Mouse (Mus musculus) lung, embryonic 15.5 days (tissue): Measurements from ENCODE around the gene Rhpn2. TPM values are rescaled to one million over a fixed set of nuclear protein-coding genes. Genes with fewer than 3 reads are reported as not detected.

Experiments used
- ATAC-seq: fragments of 200-750 bp; cut with Nextera tagmentation; 2 replicates; pipeline ENCODE4 v1.8.0; 2017; ENCODE audit warnings: moderate number of reproducible peaks, borderline replicate concordance; ENCODE audit not compliant: low FRiP score, low TSS enrichment; ENCODE audit errors: extremely low read depth
- H3K27ac ChIP-seq: fragments of 300-500 bp; sonication (generic); 2 replicates; pipeline ENCODE4 v1.5.1; 2015; ENCODE audit warnings: moderate library complexity, mild to moderate bottlenecking, inconsistent platforms
- H3K27me3 ChIP-seq: fragments of 300-500 bp; sonication (generic); 2 replicates; pipeline ENCODE4 v1.6.1; 2015; ENCODE audit warnings: inconsistent platforms
- H3K36me3 ChIP-seq: fragments of 300-500 bp; sonication (generic); 2 replicates; pipeline ENCODE4 v1.6.1; 2015; ENCODE audit warnings: inconsistent platforms
- H3K4me1 ChIP-seq: fragments of 300-500 bp; sonication (generic); 2 replicates; pipeline ENCODE4 v1.6.1; 2015; ENCODE audit warnings: inconsistent platforms
- H3K4me2 ChIP-seq: fragments of 300-500 bp; sonication (generic); 2 replicates; pipeline ENCODE4 v1.6.1; 2015; ENCODE audit warnings: inconsistent platforms, mild to moderate bottlenecking, moderate library complexity
- H3K4me3 ChIP-seq: fragments of 300-500 bp; sonication (generic); 2 replicates; pipeline ENCODE4 v1.5.1; 2015; ENCODE audit warnings: mild to moderate bottlenecking, inconsistent platforms
- H3K9ac ChIP-seq: fragments of 300-500 bp; sonication (generic); 2 replicates; pipeline ENCODE4 v1.6.1; 2015; ENCODE audit warnings: inconsistent platforms
- H3K9me3 ChIP-seq: fragments of 300-500 bp; sonication (generic); 2 replicates; pipeline ENCODE4 v1.6.1; 2016; ENCODE audit warnings: inconsistent platforms
- WGBS: fragments of 180-500 bp; shearing (Covaris S2); methylation state at CpG from one replicate; pipeline ENCODE4 v1.1.7; 2015; 5-methylcytosine and 5-hydroxymethylcytosine counted together
- polyA plus RNA-seq: library from polyadenylated mRNA; unstranded; fragments of >200 nt; fragmentation: Nextera tagmentation; extraction: Ambion mirVana; gene quantifications from 2 replicates; pipeline ENCODE4 v1.2.1, GENCODE M21; 2015

Gene Rhpn2
- polyA plus RNA-seq, 1 experiment from 2014 or later, result 5.0 TPM

GRCm38 (mm10) chr7:35374265-35374664, 40.3 kb downstream of the Rhpn2 start:
- no peaks in the 10 kb centered on the region for H3K36me3 ChIP-seq
- no peak overlapping the region for H3K9ac ChIP-seq
- H3K27ac ChIP-seq, result no peak overlapping the region
- no peaks in the 10 kb centered on the region for H3K27me3 ChIP-seq
- 76% methylated on average over 7 of the region's 7 CpGs for WGBS
- H3K4me2 ChIP-seq, result no peak overlapping the region
- no peaks in the 10 kb centered on the region for H3K9me3 ChIP-seq
- H3K4me3 ChIP-seq, result no peak overlapping the region
- ATAC-seq, result no peak
- no peaks in the 10 kb centered on the region for H3K4me1 ChIP-seq

- H3K4me2 ChIP-seq, result no peak overlapping the region
- H3K27ac ChIP-seq, result no peak overlapping the region
- H3K9me3 ChIP-seq, result no peaks in the 10 kb centered on the region
- 79% methylated on average over 9 of the region's 9 CpGs for WGBS
- no peak overlapping the region for H3K9ac ChIP-seq
- ATAC-seq, result no peak
- H3K4me3 ChIP-seq, result no peak overlapping the region
- H3K36me3 ChIP-seq, result no peaks in the 10 kb centered on the region
- no peaks in the 10 kb centered on the region for H3K27me3 ChIP-seq
- H3K4me1 ChIP-seq, result peaks cover 4% of the 10 kb centered on the region
These were observed 42.7 kb downstream of the Rhpn2 start for GRCm38 (mm10) chr7:35376623-35377022.

GRCm38 (mm10) chr7:35379492-35380119, 45.6 kb downstream of the Rhpn2 start:
- no peaks in the 10 kb centered on the region for H3K9me3 ChIP-seq
- H3K9ac ChIP-seq, result no peak overlapping the region
- no peak overlapping the region for H3K27ac ChIP-seq
- WGBS, result 38% methylated on average over 16 of the region's 16 CpGs
- no peaks in the 10 kb centered on the region for H3K36me3 ChIP-seq
- peak; percentile 40; the same call in 1 of the 2 replicates for ATAC-seq
- peaks cover 4% of the 10 kb centered on the region for H3K4me1 ChIP-seq
- peak overlapping the region; percentile 31 for H3K4me2 ChIP-seq
- H3K4me3 ChIP-seq, result no peak overlapping the region
- no peaks in the 10 kb centered on the region for H3K27me3 ChIP-seq

- Histone ChIP-seq H3K4me2 (no peak overlapping the region), H3K4me1 (peaks cover 4% of the 10 kb centered on the region), H3K9me3 (no peaks in the 10 kb centered on the region), H3K36me3 (no peaks in the 10 kb centered on the region), H3K27me3 (no peaks in the 10 kb centered on the region), H3K27ac (no peak overlapping the region), H3K9ac (no peak overlapping the region), H3K4me3 (no peak overlapping the region)
- 78% methylated on average over 8 of the region's 8 CpGs for WGBS
- no peak for ATAC-seq
These were observed 46.4 kb downstream of the Rhpn2 start for GRCm38 (mm10) chr7:35380351-35380750.

GRCm38 (mm10) chr7:35381861-35382260, 47.9 kb downstream of the Rhpn2 start:
- 63% methylated on average over 16 of the region's 16 CpGs for WGBS
- Histone ChIP-seq H3K4me3 (no peak overlapping the region), H3K9me3 (no peaks in the 10 kb centered on the region), H3K4me2 (no peak overlapping the region), H3K27me3 (no peaks in the 10 kb centered on the region), H3K9ac (no peak overlapping the region), H3K4me1 (peaks cover 4% of the 10 kb centered on the region), H3K27ac (no peak overlapping the region), H3K36me3 (no peaks in the 10 kb centered on the region)
- no peak for ATAC-seq

DNA sequence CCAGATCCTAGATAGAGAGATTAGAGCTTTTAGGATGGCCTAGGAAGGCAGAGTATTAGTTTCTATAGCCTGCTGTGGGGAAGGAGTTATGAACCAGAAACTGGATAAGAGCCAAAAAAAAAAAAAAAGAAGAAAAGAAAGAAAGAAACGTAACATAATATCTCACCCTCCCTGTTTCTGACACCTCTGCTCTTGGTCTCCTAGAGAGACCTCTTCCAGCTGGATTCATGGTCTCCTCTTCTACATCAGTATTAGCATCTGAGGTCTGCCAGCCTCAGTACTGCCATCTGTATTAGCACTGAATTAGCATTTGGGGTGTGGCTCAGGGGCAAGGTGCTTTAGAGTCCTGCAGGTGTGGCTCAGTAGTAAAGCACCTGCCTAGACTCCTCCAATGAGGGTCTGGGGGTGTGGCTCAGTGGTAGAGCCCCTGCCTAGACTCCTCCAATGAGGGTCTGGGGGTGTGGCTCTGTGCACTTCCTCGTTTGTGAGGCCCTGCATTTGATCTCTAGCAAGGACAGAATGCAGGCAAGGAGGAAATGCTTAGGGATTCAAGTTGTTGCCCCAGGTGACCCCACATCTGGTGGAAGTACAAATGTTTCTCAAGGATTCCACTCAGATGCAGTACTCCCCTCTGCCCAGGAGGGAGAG, 48.9 kb downstream of the Rhpn2 start:
- Histone ChIP-seq H3K9ac (no peak overlapping the region), H3K27me3 (no peaks in the 10 kb centered on the region), H3K27ac (no peak overlapping the region), H3K4me3 (no peak overlapping the region), H3K36me3 (no peaks in the 10 kb centered on the region), H3K4me2 (no peak overlapping the region), H3K4me1 (peaks cover 4% of the 10 kb centered on the region), H3K9me3 (no peaks in the 10 kb centered on the region)
- WGBS, result 26% methylated on average over 2 of the region's 2 CpGs
- 0 out of 2 replicates have a peak, but pooled peaks have one; percentile 23 for ATAC-seq

DNA sequence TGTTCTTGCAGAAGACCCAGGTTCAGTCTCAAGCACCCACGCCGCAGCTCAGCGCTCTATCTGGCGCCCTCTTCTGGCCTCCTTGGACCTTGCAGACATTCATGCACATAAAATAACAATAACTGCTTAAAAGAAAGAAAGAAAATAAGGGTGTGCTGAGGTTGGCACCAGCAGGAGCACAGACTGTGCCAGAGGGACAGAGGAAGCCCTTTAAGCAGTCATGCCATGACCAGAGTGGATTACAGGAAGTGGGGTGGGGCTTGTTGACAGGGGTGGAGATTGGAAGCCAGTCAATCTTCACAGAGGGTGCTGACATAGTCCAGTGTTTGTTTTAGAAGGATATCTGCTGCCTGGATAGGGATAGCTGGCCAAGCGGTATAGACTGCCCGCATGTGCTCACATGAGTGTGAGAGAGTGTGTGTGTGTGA, 52.6 kb downstream of the Rhpn2 start:
- Histone ChIP-seq H3K9me3 (no peaks in the 10 kb centered on the region), H3K27me3 (no peaks in the 10 kb centered on the region), H3K36me3 (no peaks in the 10 kb centered on the region), H3K4me1 (no peaks in the 10 kb centered on the region), H3K9ac (no peak overlapping the region), H3K4me3 (no peak overlapping the region), H3K27ac (no peak overlapping the region), H3K4me2 (no peak overlapping the region)
- 47% methylated on average over 6 of the region's 6 CpGs for WGBS
- ATAC-seq, result peak; percentile 43; the same call in 1 of the 2 replicates

DNA sequence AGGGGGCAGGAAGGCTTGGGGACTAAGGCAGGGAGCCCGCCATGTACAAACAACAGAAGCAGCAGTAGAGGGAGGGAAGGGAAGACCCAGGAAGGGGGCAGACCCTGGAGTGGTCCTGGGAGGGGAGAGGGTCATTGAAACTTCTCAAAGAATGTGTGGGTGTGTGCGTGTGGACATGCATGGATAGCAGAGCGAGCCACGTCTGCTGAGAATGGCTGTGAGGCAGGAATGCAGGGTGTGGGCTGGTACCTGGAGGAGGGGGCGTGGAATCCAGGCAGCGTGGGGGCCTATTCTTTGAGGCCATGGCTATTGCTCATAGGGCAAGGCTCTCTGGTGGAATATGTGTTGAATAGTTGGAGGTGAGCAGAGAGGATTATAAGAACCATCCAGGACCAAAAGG, 54.7 kb downstream of the Rhpn2 start:
- no peaks in the 10 kb centered on the region for H3K4me1 ChIP-seq
- H3K27me3 ChIP-seq, result no peaks in the 10 kb centered on the region
- H3K4me2 ChIP-seq, result no peak overlapping the region
- no peak overlapping the region for H3K9ac ChIP-seq
- no peaks in the 10 kb centered on the region for H3K9me3 ChIP-seq
- no peak overlapping the region for H3K4me3 ChIP-seq
- 34% methylated on average over 6 of the region's 6 CpGs for WGBS
- ATAC-seq, result 0 out of 2 replicates have a peak, but pooled peaks have one; percentile 57
- no peak overlapping the region for H3K27ac ChIP-seq
- no peaks in the 10 kb centered on the region; the same call in 1 of the 2 replicates for H3K36me3 ChIP-seq

DNA sequence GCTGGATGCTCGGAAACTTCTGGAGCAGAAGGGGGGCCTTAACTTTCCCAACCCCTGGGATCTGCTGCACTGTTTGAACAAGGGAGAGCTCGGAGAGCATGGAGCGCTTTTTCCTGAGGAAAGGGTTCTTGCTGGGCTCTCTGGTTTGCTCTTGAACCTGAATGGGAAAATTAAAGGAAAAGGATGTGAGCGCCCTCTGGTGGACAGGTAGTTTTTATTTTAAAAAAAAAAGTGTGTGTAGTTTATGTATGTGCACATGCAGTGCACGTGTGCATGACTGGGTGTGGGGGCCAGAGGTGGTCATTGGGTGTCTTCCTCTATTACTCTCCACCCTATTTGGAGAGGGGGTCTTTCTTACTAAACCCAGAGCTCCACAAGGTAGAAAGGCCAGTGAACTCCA, 59.0 kb downstream of the Rhpn2 start:
- ATAC-seq, result no peak
- H3K27ac ChIP-seq, result no peak overlapping the region
- H3K4me1 ChIP-seq, result peaks cover 15% of the 10 kb centered on the region
- no peak overlapping the region for H3K9ac ChIP-seq
- 48% methylated on average over 5 of the region's 5 CpGs for WGBS
- peaks cover 8% of the 10 kb centered on the region for H3K36me3 ChIP-seq
- no peaks in the 10 kb centered on the region for H3K9me3 ChIP-seq
- H3K27me3 ChIP-seq, result no peaks in the 10 kb centered on the region
- no peak overlapping the region for H3K4me2 ChIP-seq
- no peak overlapping the region for H3K4me3 ChIP-seq

- ATAC-seq, result no peak
- peaks cover 18% of the 10 kb centered on the region for H3K4me1 ChIP-seq
- H3K4me3 ChIP-seq, result peak overlapping the region; percentile 71
- no peaks in the 10 kb centered on the region for H3K27me3 ChIP-seq
- H3K9me3 ChIP-seq, result no peaks in the 10 kb centered on the region
- WGBS, result 10% methylated on average over 17 of the region's 17 CpGs
- peaks cover 23% of the 10 kb centered on the region for H3K36me3 ChIP-seq
- H3K27ac ChIP-seq, result no peak overlapping the region
- H3K4me2 ChIP-seq, result peak overlapping the region; percentile 86
- peak overlapping the region; percentile 60 for H3K9ac ChIP-seq
These were observed 61.9 kb downstream of the Rhpn2 start for GRCm38 (mm10) chr7:35395734-35396456.

- peak within 1 kb of the TSS; percentile 86 for H3K4me2 ChIP-seq
- peak within 1 kb of the TSS; percentile 67 for H3K9ac ChIP-seq
- H3K9me3 ChIP-seq, result no peaks in the 10 kb centered on the region
- H3K36me3 ChIP-seq, result peaks cover 28% of the 10 kb centered on the region
- H3K27me3 ChIP-seq, result no peaks in the 10 kb centered on the region
- H3K4me3 ChIP-seq, result peak within 1 kb of the TSS; percentile 71
- 0% methylated on average over 28 of the region's 28 CpGs for WGBS
- peak; percentile 96 for ATAC-seq
- peak within 1 kb of the TSS; percentile 35; the same call in 1 of the 2 replicates for H3K27ac ChIP-seq
- peaks cover 18% of the 10 kb centered on the region for H3K4me1 ChIP-seq
These were observed 62.7 kb downstream of the Rhpn2 start, which contains the start of the genes Faap24 and Cep89 for GRCm38 (mm10) chr7:35396542-35397168. TSS of gene Faap24 (minus strand) at chr7:35396836. TSS of gene Cep89 (plus strand) at chr7:35397035.
